Mouse (Mus musculus) duodenum, adult 2 months (tissue): ENCODE results near the gene Shisa6. TPM values are rescaled to one million over a fixed set of nuclear protein-coding genes. Genes with fewer than 3 reads are reported as not detected.

ENCODE experiments used
- polyA plus RNA-seq: library from polyadenylated mRNA; depleted of rRNA; stranded (reverse); fragments of >200 nt; gene quantifications from 2 replicates; pipeline ENCODE4 v1.2.3, GENCODE M21; 2012; ENCODE audit warnings: low replicate concordance; rRNA removed

The Shisa6 gene
- polyA plus RNA-seq: 0.18 TPM in 1 of 2 replicates, not detected in the other

GRCm38 (mm10) chr11:66525371-66526045 lies at the start of gene Shisa6:
Gene Shisa6 (minus strand): TSS chr11:66525964.

DNA sequence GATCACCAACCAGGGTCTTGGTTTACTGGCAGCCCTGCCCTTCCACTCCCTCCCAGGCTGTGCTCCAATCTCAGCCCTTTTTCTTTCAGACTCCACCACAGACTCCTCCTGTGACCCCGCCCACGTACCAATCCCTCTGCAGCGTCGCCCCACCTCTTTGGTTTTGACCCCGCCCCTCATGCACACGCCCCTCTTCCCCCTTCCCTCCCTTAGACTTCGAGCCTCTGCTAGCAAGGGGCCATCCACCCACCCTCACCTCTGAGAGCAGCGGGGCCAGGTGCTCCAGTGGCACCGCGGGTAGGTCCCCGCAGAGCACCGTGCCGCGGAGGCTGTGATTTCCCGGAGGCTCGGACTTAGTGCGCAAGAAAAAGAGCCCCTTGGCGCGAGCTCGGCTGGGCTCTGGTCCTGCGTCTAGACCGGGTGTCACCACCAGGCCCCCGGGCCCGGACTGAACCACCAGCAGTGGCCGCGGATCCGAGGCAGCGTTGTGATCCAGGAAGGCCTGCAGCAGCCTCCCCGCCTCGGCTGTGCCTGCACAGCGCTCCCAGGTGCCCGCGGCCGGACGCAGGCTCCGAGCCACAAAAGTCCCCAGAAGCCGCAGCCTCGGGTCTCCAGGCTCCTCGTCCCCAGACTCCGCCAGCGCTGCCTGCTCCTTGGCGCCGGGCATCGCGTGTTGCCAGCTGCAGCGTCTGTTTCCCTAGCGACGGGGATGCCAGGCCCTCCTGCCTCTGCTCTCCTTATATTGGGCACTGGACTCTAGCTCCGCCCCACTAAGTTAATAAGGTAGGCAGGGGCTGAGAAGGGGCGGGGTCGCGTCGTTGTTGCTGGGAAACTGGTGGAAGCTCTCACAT lies 357.7 kb downstream of the Shisa6 start, which contains the start of gene Dnah9:
Dnah9 (minus strand) TSS at position 751 of the 851 bp plus-strand sequence.

